In genomic region chr13:48260690-48261278, GRCm38 (mm10) we compare ENCODE assay signal across 8 mouse cellular contexts. TPM values are rescaled to one million over a fixed set of nuclear protein-coding genes. Genes with fewer than 3 reads are reported as not detected.
A peak's percentile ranks its signal among the peaks of the same experiment; 100 is the strongest.
DNase-seq lines count a peak whose midpoint lies in the region; ATAC-seq and TF ChIP-seq lines count a peak whose summit lies in the region.

Id4 (plus strand) TSS chr13:48261228.

- H3K4me1 ChIP-seq in brown adipose tissue, adult 24 weeks (ENCODE audit: control insufficient read depth, insufficient read depth, insufficient read length, low read length): no peaks in the 10 kb centered on the region
- H3K4me1 ChIP-seq in forebrain, embryonic 10.5 days: peaks cover 49% of the 10 kb centered on the region
- H3K4me1 ChIP-seq in heart, embryonic 13.5 days: peaks cover 18% of the 10 kb centered on the region
- H3K4me1 ChIP-seq in kidney, postnatal 0 days (replicated peaks; ENCODE audit: insufficient read depth, low read length): no peaks in the 10 kb centered on the region
- peaks cover 9% of the 10 kb centered on the region for H3K4me1 ChIP-seq in neural tube, embryonic 11.5 days (ENCODE audit: control insufficient read depth, insufficient read depth, low read length)

- H3K27me3 ChIP-seq in C2C12 (ENCODE audit: control insufficient read depth, insufficient read depth, insufficient read length): peaks cover 6% of the 10 kb centered on the region
- H3K27me3 ChIP-seq in forebrain, embryonic 10.5 days (ENCODE audit: poor library complexity, severe bottlenecking): peaks cover 20% of the 10 kb centered on the region; the same call in 1 of the 2 replicates
- peaks cover 5% of the 10 kb centered on the region for H3K27me3 ChIP-seq in heart, embryonic 13.5 days (replicated peaks)
- no peaks in the 10 kb centered on the region; the same call in 1 of the 2 replicates for H3K27me3 ChIP-seq in kidney, postnatal 0 days (ENCODE audit: insufficient read depth, low read length)
- no peaks in the 10 kb centered on the region for H3K27me3 ChIP-seq in neural tube, embryonic 11.5 days (ENCODE audit: control insufficient read depth, insufficient read depth, low read length)

- under 1% methylated on average over 52 of the region's 52 CpGs for WGBS in forebrain, embryonic 10.5 days
- WGBS in heart, embryonic 13.5 days: under 1% methylated on average over 52 of the region's 52 CpGs
- under 1% methylated on average over 52 of the region's 52 CpGs for WGBS in kidney, postnatal 0 days
- under 1% methylated on average over 52 of the region's 52 CpGs for WGBS in neural tube, embryonic 11.5 days

- H3K4me3 ChIP-seq in C2C12 (ENCODE audit: insufficient read depth, poor library complexity, severe bottlenecking): peak within 1 kb of the TSS; percentile 21
- peak within 1 kb of the TSS; percentile 76 for H3K4me3 ChIP-seq in brown adipose tissue, adult 24 weeks (ENCODE audit: insufficient read depth, low read depth, low read length)
- H3K4me3 ChIP-seq in forebrain, embryonic 10.5 days: peak within 1 kb of the TSS; percentile 90
- H3K4me3 ChIP-seq in heart, embryonic 13.5 days: peak within 1 kb of the TSS; percentile 82
- peak within 1 kb of the TSS; percentile 87 for H3K4me3 ChIP-seq in kidney, postnatal 0 days (replicated peaks; ENCODE audit: low read depth, low read length)
- H3K4me3 ChIP-seq in neural tube, embryonic 11.5 days (ENCODE audit: low read depth, low read length): peak within 1 kb of the TSS; percentile 85

- peak; percentile 95 for ATAC-seq in heart, embryonic 13.5 days (ENCODE audit: extremely low read depth, insufficient number of reproducible peaks, low FRiP score, low TSS enrichment)
- ATAC-seq in kidney, postnatal 0 days (replicated peaks; ENCODE audit: low FRiP score, low read depth): peak; percentile 96
- peak; percentile 94 for ATAC-seq in neural tube, embryonic 11.5 days (ENCODE audit: insufficient read depth, low FRiP score, low TSS enrichment)

- DNase-seq in forebrain, embryonic 10.5 days (ENCODE audit: extremely low spot score, low spot score): peak; percentile 96
- DNase-seq in kidney, postnatal 0 days (ENCODE audit: low spot score): peak; percentile 98
- peak; percentile 85 for DNase-seq in liver
- DNase-seq in neural tube, embryonic 11.5 days (ENCODE audit: low spot score): peak; percentile 97
- DNase-seq in testis, postnatal 14 days (ENCODE audit: low spot score): peak; percentile 94

- no peaks in the 10 kb centered on the region for H3K79me2 ChIP-seq in C2C12 (ENCODE audit: control insufficient read depth, insufficient read depth)

- H3K79me3 ChIP-seq in C2C12 (ENCODE audit: low read depth): no peaks in the 10 kb centered on the region

- peak within 1 kb of the TSS; percentile 97 for H3K4me2 ChIP-seq in heart, embryonic 13.5 days
- H3K4me2 ChIP-seq in kidney, postnatal 0 days (ENCODE audit: low read length): peak within 1 kb of the TSS; percentile 85
- H3K4me2 ChIP-seq in neural tube, embryonic 11.5 days (ENCODE audit: low read depth): peak within 1 kb of the TSS; percentile 63

- H3ac ChIP-seq in C2C12 (ENCODE audit: control insufficient read depth, insufficient read length, low read depth): peak within 1 kb of the TSS; percentile 49

- no peak for TF ChIP-seq CTCF in C2C12 (IDR thresholded peaks at IDR 0.05; ENCODE audit: control insufficient read depth, insufficient read depth, insufficient read length)
- TF ChIP-seq CTCF in kidney, postnatal 0 days (IDR thresholded peaks at IDR 0.05; ENCODE audit: low read depth): no peak

- H3K9me3 ChIP-seq in forebrain, embryonic 10.5 days: no peaks in the 10 kb centered on the region
- H3K9me3 ChIP-seq in heart, embryonic 13.5 days: no peaks in the 10 kb centered on the region
- H3K9me3 ChIP-seq in kidney, postnatal 0 days (replicated peaks; ENCODE audit: low read length): no peaks in the 10 kb centered on the region
- no peaks in the 10 kb centered on the region for H3K9me3 ChIP-seq in neural tube, embryonic 11.5 days (ENCODE audit: control insufficient read depth, low read length)

- no peaks in the 10 kb centered on the region for H3K36me3 ChIP-seq in C2C12 (ENCODE audit: control insufficient read depth, insufficient read depth)
- peaks cover 31% of the 10 kb centered on the region for H3K36me3 ChIP-seq in forebrain, embryonic 10.5 days (replicated peaks)
- no peaks in the 10 kb centered on the region for H3K36me3 ChIP-seq in heart, embryonic 13.5 days
- no peaks in the 10 kb centered on the region for H3K36me3 ChIP-seq in kidney, postnatal 0 days (ENCODE audit: insufficient read depth, low read length)
- H3K36me3 ChIP-seq in neural tube, embryonic 11.5 days (ENCODE audit: control insufficient read depth, insufficient read depth, low read length): no peaks in the 10 kb centered on the region

- peak within 1 kb of the TSS; percentile 91 for H3K9ac ChIP-seq in heart, embryonic 13.5 days
- H3K9ac ChIP-seq in kidney, postnatal 0 days (ENCODE audit: low read depth, low read length): peak within 1 kb of the TSS; percentile 90
- peak within 1 kb of the TSS; percentile 94 for H3K9ac ChIP-seq in neural tube, embryonic 11.5 days (ENCODE audit: low read length)

- no peak within 1 kb of the TSS for H3K27ac ChIP-seq in brown adipose tissue, adult 24 weeks (replicated peaks; ENCODE audit: low read depth, low read length)
- H3K27ac ChIP-seq in forebrain, embryonic 10.5 days: peak within 1 kb of the TSS; percentile 97
- H3K27ac ChIP-seq in heart, embryonic 13.5 days (replicated peaks): peak within 1 kb of the TSS; percentile 85
- peak within 1 kb of the TSS; percentile 89 for H3K27ac ChIP-seq in kidney, postnatal 0 days
- peak within 1 kb of the TSS; percentile 87 for H3K27ac ChIP-seq in neural tube, embryonic 11.5 days (ENCODE audit: low read depth, low read length)

TF ChIP-seq in C2C12, 6 proteins besides CTCF, POLR2A, EP300 and RAD21:
- TF ChIP-seq MYOD1 (IDR thresholded peaks at IDR 0.05; ENCODE audit: control insufficient read depth, insufficient read length, low read depth) (no peak), MYOG (IDR thresholded peaks at IDR 0.05; ENCODE audit: control insufficient read depth, extremely low read depth, insufficient read length) (no peak), FOSL1 (IDR thresholded peaks at IDR 0.05; ENCODE audit: insufficient read depth, low read length, poor library complexity, severe bottlenecking) (no peak), USF1 (IDR thresholded peaks at IDR 0.05; ENCODE audit: low read depth) (no peak), MAX (IDR thresholded peaks at IDR 0.05) (no peak), CEBPB (IDR thresholded peaks at IDR 0.05; ENCODE audit: low read depth) (no peak)
TF ChIP-seq in C2C12: peak in this region for 0.

RNA-seq across cellular contexts. Expression of gene Id4, which starts in this region (rescaled TPM):
- 0.29 TPM for polyA plus RNA-seq in C2C12 (2012; fragmentation: generic; extraction: Trizol)
- 1.1 and 1.2 TPM in 2 replicates for polyA plus RNA-seq in brown adipose tissue, adult 24 weeks (2012; ENCODE audit: insufficient read depth, insufficient read length, missing spikeins)
- polyA plus RNA-seq in forebrain, embryonic 10.5 days (2016; fragmentation: Nextera tagmentation; extraction: Ambion mirVana): 80.5 and 101 TPM in 2 replicates
- polyA plus RNA-seq in heart, embryonic 13.5 days (2015; fragmentation: Nextera tagmentation; extraction: Ambion mirVana): 2.5 and 2.6 TPM in 2 replicates
- polyA plus RNA-seq in kidney, postnatal 0 days (2015; fragmentation: Nextera tagmentation; extraction: Ambion mirVana): 22.2 and 23.9 TPM in 2 replicates
- 49.5 and 52.5 TPM in 2 replicates for polyA plus RNA-seq in neural tube, embryonic 11.5 days (2014; fragmentation: Nextera tagmentation; extraction: Ambion mirVana)

Comparison
In these comparisons a context has a peak if more than half of its experiments do, and no peak if none do; other contexts are left out.
1. H3K4me3 ChIP-seq: peak in every context shown above with its lines; median percentile 90 in forebrain, embryonic 10.5 days; 87 in kidney, postnatal 0 days; 85 in neural tube, embryonic 11.5 days; 82 in heart, embryonic 13.5 days; 76 in brown adipose tissue, adult 24 weeks; 21 in C2C12.